Mouse (Mus musculus) intestine, embryonic 16.5 days (tissue): ENCODE measurements at regions not wholly inside any gene's neighbourhood (a gene's known extent, or its start where the extent isn't known, plus 50 kb on each side); places are given as distances from the start of the nearest gene placed in this dataset.

Experiments used
- ATAC-seq: fragments of 200-750 bp; cut with Nextera tagmentation; 2 replicates; pipeline ENCODE4 v1.8.0; 2017; ENCODE audit warnings: moderate TSS enrichment, moderate library complexity
- H3K27ac ChIP-seq: fragments of 300-500 bp; sonication (generic); 2 replicates; pipeline ENCODE4 v1.5.1; 2014; ENCODE audit warnings: mild to moderate bottlenecking, low read length
- H3K27me3 ChIP-seq: fragments of 300-500 bp; sonication (generic); replicated peaks from 2 replicates; pipeline ENCODE4 v1.6.1; 2014; ENCODE audit warnings: low read length, control low read depth, mixed read lengths; ENCODE audit not compliant: control insufficient read depth, insufficient read depth
- H3K36me3 ChIP-seq: fragments of 300-500 bp; sonication (generic); 2 replicates; pipeline ENCODE4 v1.6.1; 2014; ENCODE audit warnings: low read length, control low read depth; ENCODE audit not compliant: control insufficient read depth, insufficient read depth
- H3K4me1 ChIP-seq: fragments of 300-500 bp; sonication (generic); 2 replicates; pipeline ENCODE4 v1.6.1; 2014; ENCODE audit warnings: low read length, control low read depth, mixed read lengths; ENCODE audit not compliant: control insufficient read depth, insufficient read depth
- H3K4me2 ChIP-seq: fragments of 300-500 bp; sonication (generic); 2 replicates; pipeline ENCODE4 v1.6.1; 2014; ENCODE audit warnings: low read depth, low read length, control low read depth
- H3K4me3 ChIP-seq: fragments of 300-500 bp; sonication (generic); 2 replicates; pipeline ENCODE4 v1.5.1; 2014; ENCODE audit warnings: mild to moderate bottlenecking, low read length
- H3K9ac ChIP-seq: fragments of 300-500 bp; sonication (generic); 2 replicates; pipeline ENCODE4 v1.6.1; 2014; ENCODE audit warnings: low read depth, low read length
- H3K9me3 ChIP-seq: fragments of 300-500 bp; sonication (generic); 2 replicates; pipeline ENCODE4 v1.6.1; 2016; ENCODE audit warnings: low read length, control low read depth; ENCODE audit not compliant: control insufficient read depth
- WGBS: fragments of 180-500 bp; shearing (Covaris S2); extraction: QIAGEN DNeasy Blood & Tissue Kit; methylation state at CpG from one replicate; pipeline ENCODE4 v1.1.7; 2014; 5-methylcytosine and 5-hydroxymethylcytosine counted together

GRCm38 (mm10) chr2:167805629-167806304 is 116.1 kb upstream of the Tmem189 start:
- no peaks in the 10 kb centered on the region for H3K9me3 ChIP-seq
- H3K27me3 ChIP-seq, result no peaks in the 10 kb centered on the region
- peak; percentile 85 for ATAC-seq
- H3K27ac ChIP-seq, result peak overlapping the region; percentile 82
- peaks cover 32% of the 10 kb centered on the region for H3K4me1 ChIP-seq
- no peak overlapping the region for H3K4me3 ChIP-seq
- peak overlapping the region; percentile 44 for H3K9ac ChIP-seq
- H3K36me3 ChIP-seq, result no peaks in the 10 kb centered on the region
- 63% methylated on average over 15 of the region's 15 CpGs for WGBS
- H3K4me2 ChIP-seq, result 0 out of 2 replicates have a peak overlapping the region, but pooled peaks have one; percentile 13

GRCm38 (mm10) chr2:167804493-167805227 is 115.0 kb upstream of the Tmem189 start:
- H3K27me3 ChIP-seq, result no peaks in the 10 kb centered on the region
- peak overlapping the region; percentile 44 for H3K9ac ChIP-seq
- no peak for ATAC-seq
- H3K4me3 ChIP-seq, result no peak overlapping the region
- H3K4me1 ChIP-seq, result peaks cover 37% of the 10 kb centered on the region
- peak overlapping the region; percentile 82; the same call in 1 of the 2 replicates for H3K27ac ChIP-seq
- no peaks in the 10 kb centered on the region for H3K9me3 ChIP-seq
- H3K36me3 ChIP-seq, result no peaks in the 10 kb centered on the region
- no peak overlapping the region for H3K4me2 ChIP-seq
- WGBS, result 46% methylated on average over 18 of the region's 18 CpGs

- no peaks in the 10 kb centered on the region for H3K9me3 ChIP-seq
- no peak overlapping the region for H3K27ac ChIP-seq
- ATAC-seq, result no peak
- H3K27me3 ChIP-seq, result no peaks in the 10 kb centered on the region
- peaks cover 43% of the 10 kb centered on the region for H3K4me1 ChIP-seq
- no peaks in the 10 kb centered on the region for H3K36me3 ChIP-seq
- WGBS, result 79% methylated on average over 9 of the region's 9 CpGs
- H3K9ac ChIP-seq, result no peak overlapping the region
- no peak overlapping the region for H3K4me3 ChIP-seq
- H3K4me2 ChIP-seq, result no peak overlapping the region
These were observed 112.9 kb upstream of the Tmem189 start for GRCm38 (mm10) chr2:167802494-167802893.

DNA sequence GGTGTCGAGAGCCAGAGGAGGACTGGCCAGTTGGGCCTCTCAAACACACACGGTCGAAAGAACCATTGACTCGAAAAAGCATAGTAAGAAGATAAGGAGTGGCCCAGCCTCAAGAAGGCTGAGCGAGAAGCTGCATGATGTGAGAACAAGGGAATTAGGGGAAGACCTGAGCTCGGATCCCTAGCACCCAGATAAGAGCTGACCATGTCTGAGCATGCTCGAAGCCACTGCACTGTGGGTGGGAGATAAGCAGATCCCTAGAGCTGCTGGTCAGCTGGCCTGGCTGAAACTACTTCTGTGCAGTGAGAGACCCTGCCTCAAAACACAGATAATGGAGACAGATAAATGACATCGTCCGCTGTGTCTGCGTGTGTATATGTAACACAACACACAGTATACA is 111.8 kb upstream of the Tmem189 start:
- H3K9ac ChIP-seq, result no peak overlapping the region
- WGBS, result 76% methylated on average over 10 of the region's 10 CpGs
- peak overlapping the region; percentile 83 for H3K27ac ChIP-seq
- no peaks in the 10 kb centered on the region for H3K9me3 ChIP-seq
- no peaks in the 10 kb centered on the region for H3K36me3 ChIP-seq
- ATAC-seq, result no peak
- H3K4me3 ChIP-seq, result no peak overlapping the region
- no peak overlapping the region for H3K4me2 ChIP-seq
- no peaks in the 10 kb centered on the region for H3K27me3 ChIP-seq
- H3K4me1 ChIP-seq, result peaks cover 39% of the 10 kb centered on the region

- ATAC-seq, result peak; percentile 11
- WGBS, result 57% methylated on average over 11 of the region's 11 CpGs
- Histone ChIP-seq H3K4me3 (no peak overlapping the region), H3K9ac (no peak overlapping the region), H3K27ac (peak overlapping the region; percentile 83), H3K36me3 (no peaks in the 10 kb centered on the region), H3K4me1 (peaks cover 33% of the 10 kb centered on the region), H3K9me3 (no peaks in the 10 kb centered on the region), H3K4me2 (no peak overlapping the region), H3K27me3 (no peaks in the 10 kb centered on the region)
These were observed 111.1 kb upstream of the Tmem189 start for GRCm38 (mm10) chr2:167800648-167801245.

- peak; percentile 58; the same call in 1 of the 2 replicates for ATAC-seq
- H3K4me1 ChIP-seq, result peaks cover 25% of the 10 kb centered on the region
- 87% methylated on average over 5 of the region's 5 CpGs for WGBS
- H3K36me3 ChIP-seq, result no peaks in the 10 kb centered on the region
- no peak overlapping the region for H3K9ac ChIP-seq
- peak overlapping the region; percentile 86 for H3K27ac ChIP-seq
- no peak overlapping the region for H3K4me2 ChIP-seq
- no peak overlapping the region for H3K4me3 ChIP-seq
- H3K9me3 ChIP-seq, result no peaks in the 10 kb centered on the region
- H3K27me3 ChIP-seq, result no peaks in the 10 kb centered on the region
These were observed 110.2 kb upstream of the Tmem189 start for GRCm38 (mm10) chr2:167799629-167800387.

GRCm38 (mm10) chr2:167798969-167799513 is 109.4 kb upstream of the Tmem189 start:
- Histone ChIP-seq H3K4me1 (peaks cover 22% of the 10 kb centered on the region), H3K9me3 (no peaks in the 10 kb centered on the region), H3K27me3 (no peaks in the 10 kb centered on the region), H3K4me2 (no peak overlapping the region), H3K27ac (peak overlapping the region; percentile 86), H3K36me3 (no peaks in the 10 kb centered on the region), H3K9ac (peak overlapping the region; percentile 13; the same call in 1 of the 2 replicates), H3K4me3 (no peak overlapping the region)
- ATAC-seq, result peak; percentile 62
- WGBS, result 67% methylated on average over 9 of the region's 9 CpGs

DNA sequence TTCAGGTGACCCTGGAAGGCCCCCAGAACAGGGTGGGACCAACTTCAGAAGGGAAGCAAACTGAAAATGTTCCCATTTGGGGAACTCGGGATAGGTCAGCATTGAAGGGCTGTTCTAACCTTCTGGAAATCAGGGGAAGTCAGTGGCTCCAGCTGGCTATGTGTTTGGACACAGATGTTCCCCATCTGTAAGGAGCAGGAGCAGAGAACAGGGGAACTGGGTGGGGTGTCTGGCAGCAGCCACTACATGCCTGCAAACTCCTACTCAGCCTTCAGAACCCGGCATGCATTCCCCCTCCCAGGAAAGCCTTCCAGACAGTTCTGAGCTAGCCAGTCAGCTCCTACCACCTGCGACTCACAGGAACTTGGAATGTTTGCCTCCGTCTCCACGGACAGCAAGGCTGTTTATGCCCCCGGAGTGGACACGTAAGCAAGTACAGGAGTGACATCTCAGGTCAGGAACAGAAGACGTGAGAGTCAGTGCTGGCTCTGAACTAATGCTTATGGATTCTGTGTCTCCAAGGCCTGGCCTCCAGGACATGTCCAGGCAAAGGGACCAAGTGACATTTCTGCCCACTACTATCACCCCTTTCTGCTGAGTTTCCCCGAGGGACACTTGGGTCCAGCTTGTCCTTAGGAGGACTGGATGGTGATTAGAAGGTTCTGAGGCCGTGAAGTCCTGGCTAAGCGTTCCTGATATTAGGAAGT is 108.6 kb upstream of the Tmem189 start:
- Histone ChIP-seq H3K4me2 (no peak overlapping the region), H3K4me3 (no peak overlapping the region), H3K36me3 (no peaks in the 10 kb centered on the region), H3K4me1 (peaks cover 22% of the 10 kb centered on the region), H3K9me3 (no peaks in the 10 kb centered on the region), H3K27ac (peak overlapping the region; percentile 86), H3K27me3 (no peaks in the 10 kb centered on the region), H3K9ac (peak overlapping the region; percentile 13; the same call in 1 of the 2 replicates)
- no peak for ATAC-seq
- 72% methylated on average over 11 of the region's 11 CpGs for WGBS
